Mouse (Mus musculus) regulatory T cell (primary cell): ENCODE measurements at regions not wholly inside any gene's neighbourhood (a gene's known extent, or its start where the extent isn't known, plus 50 kb on each side); places are given as distances from the start of the nearest gene placed in this dataset.

ENCODE experiments used
- in situ Hi-C: fragments of 300-600 bp; cut with MboI, MseI; formaldehyde crosslinking; loops from one replicate; pipeline ENCODE4 v1.15.1; 2025; ENCODE audit warnings: high pct_unique_total_duplicates

- in situ Hi-C loops = loop anchor here (10.0 kb wide), 1 partner anchor 1733 kb away; no protein-coding TSS in a partner anchor
These were observed 100.7 kb downstream of the Il13ra2 start for GRCm38 (mm10) chrX:147328289-147328688.

GRCm38 (mm10) chrX:147326231-147326630, 102.8 kb downstream of the Il13ra2 start:
- in situ Hi-C loops = loop anchor here (10.0 kb wide), 1 partner anchor 1731 kb away; no protein-coding TSS in a partner anchor
